Mouse (Mus musculus) megakaryocyte, embryonic 14.5 days (primary cell): Measurements from ENCODE around the gene Anapc4.

Experiments used
- FLI1 ChIP-seq: IDR thresholded peaks from 2 replicates; pipeline ENCODE4 v1.6.1; 2012; ENCODE audit warnings: low read length, inconsistent platforms, mixed read lengths
- GATA1 ChIP-seq: IDR thresholded peaks from 3 replicates; pipeline ENCODE4 v1.6.1; 2012; ENCODE audit warnings: mixed read lengths, low read length, inconsistent platforms, borderline replicate concordance

DNA sequence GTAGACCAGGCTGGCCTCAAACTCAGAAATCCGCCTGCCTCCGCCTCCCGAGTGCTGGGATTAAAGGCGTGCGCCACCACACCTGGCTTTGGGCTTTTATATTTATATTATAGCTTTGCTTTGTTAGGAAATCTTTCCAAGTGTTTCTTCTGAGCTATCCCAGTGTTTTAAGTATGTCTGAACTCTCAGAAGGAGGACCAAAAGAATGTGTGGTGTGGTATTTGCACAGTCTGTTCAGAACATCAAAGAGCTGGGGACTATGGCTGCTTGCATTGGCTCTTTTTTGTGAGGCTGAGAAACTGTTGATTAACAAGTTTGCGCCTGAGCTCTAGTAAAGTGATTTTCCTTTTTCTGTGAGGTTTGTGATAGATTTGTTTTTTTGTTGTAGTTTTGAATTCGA lies 10.5 kb downstream of the Anapc4 start:
- no peak for TF ChIP-seq GATA1
- no peak for TF ChIP-seq FLI1
